ENCODE assay signal across 8 mouse cellular contexts in the genomic region with DNA sequence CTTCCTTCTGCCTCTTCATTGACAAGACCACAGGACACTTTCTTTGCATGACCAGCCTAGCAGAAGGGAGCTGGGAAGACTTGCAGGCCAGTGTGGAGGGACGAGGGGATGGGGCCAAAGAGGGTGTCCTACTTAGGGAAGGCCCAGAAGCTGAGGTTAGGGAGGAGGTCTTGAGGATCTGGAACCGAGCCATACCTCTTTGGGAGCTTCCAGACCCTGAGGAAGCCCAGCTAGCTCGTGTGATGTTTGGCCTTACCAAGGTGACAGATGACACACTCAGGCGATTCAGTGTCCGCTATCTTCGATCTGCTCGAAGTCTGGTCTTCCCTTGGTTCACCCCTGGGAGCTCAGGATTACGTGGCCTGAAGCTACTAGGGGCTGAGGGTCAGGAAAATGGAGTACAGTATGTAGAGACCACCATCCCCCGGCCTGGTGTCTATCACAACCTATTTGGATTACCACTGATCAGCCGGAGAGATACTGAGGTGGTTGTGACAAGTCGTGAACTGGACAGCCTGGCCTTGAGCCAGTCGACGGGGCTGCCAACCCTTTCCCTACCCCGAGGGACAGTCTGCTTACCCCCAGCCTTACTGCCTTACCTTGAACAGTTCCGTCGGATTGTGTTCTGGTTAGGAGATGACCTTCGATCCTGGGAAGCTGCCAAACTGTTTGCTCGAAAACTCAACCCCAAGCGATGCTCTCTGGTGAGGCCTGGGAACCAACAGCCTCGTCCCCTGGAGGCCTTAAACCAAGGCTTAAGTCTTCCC. TPM values are rescaled to one million over a fixed set of nuclear protein-coding genes. Genes with fewer than 3 reads are reported as not detected.
DNase-seq lines count a peak whose midpoint lies in the region; ATAC-seq lines count a peak whose summit lies in the region.

No protein-coding gene starts in this region.

- peaks cover 10 to 19% of the 10 kb centered on the region in 2 experiments for H3K4me1 ChIP-seq in heart, embryonic 14.5 days (ENCODE audit: control insufficient read depth in 2 of 2, insufficient read depth in 2 of 2, low read length in 2 of 2)
- peaks cover 33% of the 10 kb centered on the region for H3K4me1 ChIP-seq in embryonic facial prominence, embryonic 13.5 days
- peaks cover 18% of the 10 kb centered on the region for H3K4me1 ChIP-seq in kidney, embryonic 14.5 days (ENCODE audit: control insufficient read depth, insufficient read depth, low read length)
- H3K4me1 ChIP-seq in midbrain, embryonic 16.5 days (ENCODE audit: control insufficient read depth, insufficient read depth, low read length): peaks cover 15% of the 10 kb centered on the region

- no peak for ATAC-seq in heart, embryonic 14.5 days (ENCODE audit: insufficient number of reproducible peaks, insufficient read depth, low FRiP score, low read depth)
- no peak for ATAC-seq in embryonic facial prominence, embryonic 13.5 days (ENCODE audit: insufficient number of reproducible peaks, insufficient read depth, low FRiP score, low TSS enrichment, low read depth)
- ATAC-seq in kidney, embryonic 14.5 days (ENCODE audit: low FRiP score, low TSS enrichment): no peak
- ATAC-seq in midbrain, embryonic 16.5 days: no peak

- peaks cover 66% of the 10 kb centered on the region for H3K36me3 ChIP-seq in heart, embryonic 14.5 days (ENCODE audit: control insufficient read depth, insufficient read depth, low read length)
- H3K36me3 ChIP-seq in embryonic facial prominence, embryonic 13.5 days: peaks cover 63% of the 10 kb centered on the region
- peaks cover 68% of the 10 kb centered on the region for H3K36me3 ChIP-seq in kidney, embryonic 14.5 days (ENCODE audit: control insufficient read depth, insufficient read depth, low read length)
- peaks cover 14% of the 10 kb centered on the region for H3K36me3 ChIP-seq in midbrain, embryonic 16.5 days (ENCODE audit: control insufficient read depth, insufficient read depth, low read length)

- H3K4me2 ChIP-seq in heart, embryonic 14.5 days (ENCODE audit: low read length): peak overlapping the region; percentile 72
- peak overlapping the region; percentile 96 for H3K4me2 ChIP-seq in embryonic facial prominence, embryonic 13.5 days
- peak overlapping the region; percentile 91 for H3K4me2 ChIP-seq in kidney, embryonic 14.5 days (replicated peaks; ENCODE audit: low read depth, low read length)
- H3K4me2 ChIP-seq in midbrain, embryonic 16.5 days (ENCODE audit: low read length): peak overlapping the region; percentile 87

- H3K27ac ChIP-seq in heart, embryonic 14.5 days (replicated peaks in 1 of 2; ENCODE audit: control insufficient read depth in 1 of 2, insufficient read depth in 1 of 2, low read depth in 2 of 2, low read length in 2 of 2): peak overlapping the region in 1 of 2 experiments; percentile 76; a peak in 2 of 4 replicates
- peak overlapping the region; percentile 86 for H3K27ac ChIP-seq in embryonic facial prominence, embryonic 13.5 days
- H3K27ac ChIP-seq in kidney, embryonic 14.5 days (ENCODE audit: low read depth, low read length): no peak overlapping the region
- H3K27ac ChIP-seq in midbrain, embryonic 16.5 days (ENCODE audit: low read length): peak overlapping the region; percentile 87; the same call in 1 of the 2 replicates

- H3K27me3 ChIP-seq in heart, embryonic 14.5 days (ENCODE audit: control insufficient read depth, insufficient read depth, low read length): no peaks in the 10 kb centered on the region
- H3K27me3 ChIP-seq in embryonic facial prominence, embryonic 13.5 days: no peaks in the 10 kb centered on the region
- no peaks in the 10 kb centered on the region for H3K27me3 ChIP-seq in kidney, embryonic 14.5 days (ENCODE audit: control insufficient read depth, insufficient read depth, low read length)
- no peaks in the 10 kb centered on the region for H3K27me3 ChIP-seq in midbrain, embryonic 16.5 days (ENCODE audit: control insufficient read depth, insufficient read depth, low read depth, low read length)

- DNase-seq in heart, adult 11 months: no peak
- no peak for DNase-seq in urinary bladder, postnatal 4 days (ENCODE audit: low spot score in 2 of 2)
- DNase-seq in right cerebral cortex, postnatal 36 days (ENCODE audit: low spot score in 2 of 2): no peak
- no peak for DNase-seq in adipocyte (ENCODE audit: low spot score)

- 80% methylated on average over 20 of the region's 20 CpGs for WGBS in heart, embryonic 14.5 days
- WGBS in embryonic facial prominence, embryonic 13.5 days: 93% methylated on average over 20 of the region's 20 CpGs
- 88% methylated on average over 20 of the region's 20 CpGs for WGBS in kidney, embryonic 14.5 days
- WGBS in midbrain, embryonic 16.5 days: 94% methylated on average over 20 of the region's 20 CpGs

- no peaks in the 10 kb centered on the region for H3K9me3 ChIP-seq in heart, embryonic 14.5 days (ENCODE audit: control insufficient read depth, low read length)
- H3K9me3 ChIP-seq in embryonic facial prominence, embryonic 13.5 days: no peaks in the 10 kb centered on the region
- H3K9me3 ChIP-seq in kidney, embryonic 14.5 days (ENCODE audit: control insufficient read depth, low read length): no peaks in the 10 kb centered on the region
- H3K9me3 ChIP-seq in midbrain, embryonic 16.5 days (replicated peaks; ENCODE audit: control insufficient read depth, low read length, poor library complexity, severe bottlenecking): no peaks in the 10 kb centered on the region

- peak overlapping the region; percentile 79 for H3K9ac ChIP-seq in heart, embryonic 14.5 days (ENCODE audit: low read length)
- H3K9ac ChIP-seq in embryonic facial prominence, embryonic 13.5 days: peak overlapping the region; percentile 83
- peak overlapping the region; percentile 80; the same call in 1 of the 2 replicates for H3K9ac ChIP-seq in kidney, embryonic 14.5 days (ENCODE audit: low read depth, low read length)
- peak overlapping the region; percentile 91; the same call in 1 of the 2 replicates for H3K9ac ChIP-seq in midbrain, embryonic 16.5 days (ENCODE audit: low read depth, low read length)

- H3K4me3 ChIP-seq in heart, embryonic 14.5 days (ENCODE audit: control insufficient read depth in 1 of 2, insufficient read depth in 1 of 2, low read depth in 1 of 2, low read length in 2 of 2): peak overlapping the region in 1 of 2 experiments; percentile 100; a peak in 2 of 4 replicates
- peak overlapping the region; percentile 95 for H3K4me3 ChIP-seq in embryonic facial prominence, embryonic 13.5 days
- H3K4me3 ChIP-seq in kidney, embryonic 14.5 days (ENCODE audit: low read length): peak overlapping the region; percentile 97
- peak overlapping the region; percentile 94 for H3K4me3 ChIP-seq in midbrain, embryonic 16.5 days (ENCODE audit: low read depth, low read length)

RNA-seq across cellular contexts. Expression of a gene that starts 1.4 kb away (rescaled TPM):
- polyA plus RNA-seq in heart, embryonic 14.5 days (2014; fragmentation: Nextera tagmentation; extraction: Ambion mirVana): 62.0 and 65.5 TPM in 2 replicates
- 72.6 and 81.2 TPM in 2 replicates for polyA plus RNA-seq in embryonic facial prominence, embryonic 13.5 days (2015; fragmentation: Nextera tagmentation; extraction: Ambion mirVana)
- polyA plus RNA-seq in kidney, embryonic 14.5 days (2014; fragmentation: Nextera tagmentation; extraction: Ambion mirVana): 69.9 and 83.2 TPM in 2 replicates
- 88.6 and 92.9 TPM in 2 replicates for polyA plus RNA-seq in midbrain, embryonic 16.5 days (2015; fragmentation: Nextera tagmentation; extraction: Ambion mirVana)

RNA-seq across cellular contexts. Expression of a gene that starts 2.1 kb away (rescaled TPM):
- 14.2 and 14.6 TPM in 2 replicates for polyA plus RNA-seq in heart, embryonic 14.5 days (2014; fragmentation: Nextera tagmentation; extraction: Ambion mirVana)
- 27.0 and 28.5 TPM in 2 replicates for polyA plus RNA-seq in embryonic facial prominence, embryonic 13.5 days (2015; fragmentation: Nextera tagmentation; extraction: Ambion mirVana)
- 19.6 and 19.9 TPM in 2 replicates for polyA plus RNA-seq in kidney, embryonic 14.5 days (2014; fragmentation: Nextera tagmentation; extraction: Ambion mirVana)
- polyA plus RNA-seq in midbrain, embryonic 16.5 days (2015; fragmentation: Nextera tagmentation; extraction: Ambion mirVana): 13.6 and 16.0 TPM in 2 replicates

RNA-seq across cellular contexts. Expression of a gene that starts 6.6 kb away (rescaled TPM):
- polyA plus RNA-seq in heart, embryonic 14.5 days (2014; fragmentation: Nextera tagmentation; extraction: Ambion mirVana): 39.5 and 42.2 TPM in 2 replicates
- 64.6 and 73.3 TPM in 2 replicates for polyA plus RNA-seq in embryonic facial prominence, embryonic 13.5 days (2015; fragmentation: Nextera tagmentation; extraction: Ambion mirVana)
- 59.1 and 68.2 TPM in 2 replicates for polyA plus RNA-seq in kidney, embryonic 14.5 days (2014; fragmentation: Nextera tagmentation; extraction: Ambion mirVana)
- polyA plus RNA-seq in midbrain, embryonic 16.5 days (2015; fragmentation: Nextera tagmentation; extraction: Ambion mirVana): 15.5 and 17.2 TPM in 2 replicates

RNA-seq across cellular contexts. Expression of a gene that starts 18.7 kb away (rescaled TPM):
- polyA plus RNA-seq in heart, embryonic 14.5 days (2014; fragmentation: Nextera tagmentation; extraction: Ambion mirVana): 0.80 and 0.92 TPM in 2 replicates
- 7.1 and 7.6 TPM in 2 replicates for polyA plus RNA-seq in embryonic facial prominence, embryonic 13.5 days (2015; fragmentation: Nextera tagmentation; extraction: Ambion mirVana)
- 7.0 and 7.2 TPM in 2 replicates for polyA plus RNA-seq in kidney, embryonic 14.5 days (2014; fragmentation: Nextera tagmentation; extraction: Ambion mirVana)
- 16.5 and 16.9 TPM in 2 replicates for polyA plus RNA-seq in midbrain, embryonic 16.5 days (2015; fragmentation: Nextera tagmentation; extraction: Ambion mirVana)

RNA-seq across cellular contexts. Expression of a gene that starts 37.9 kb away (rescaled TPM):
- 0.11 and 0.19 TPM in 2 replicates for polyA plus RNA-seq in heart, embryonic 14.5 days (2014; fragmentation: Nextera tagmentation; extraction: Ambion mirVana)
- 0.47 and 0.51 TPM in 2 replicates for polyA plus RNA-seq in embryonic facial prominence, embryonic 13.5 days (2015; fragmentation: Nextera tagmentation; extraction: Ambion mirVana)
- polyA plus RNA-seq in kidney, embryonic 14.5 days (2014; fragmentation: Nextera tagmentation; extraction: Ambion mirVana): 1.3 and 1.4 TPM in 2 replicates
- 2.9 and 3.9 TPM in 2 replicates for polyA plus RNA-seq in midbrain, embryonic 16.5 days (2015; fragmentation: Nextera tagmentation; extraction: Ambion mirVana)
